Mouse (Mus musculus): ENCODE results near the gene 1300017J02Rik. TPM values are rescaled to one million over a fixed set of nuclear protein-coding genes. Genes with fewer than 3 reads are reported as not detected.

1300017J02Rik gene
- total and polyA plus RNA-seq, 2 experiments: 267 to 608 TPM

GRCm38 (mm10) chr9:103265778-103266177 lies 39.1 kb downstream of the 1300017J02Rik start:
- no peak overlapping the region for H3K4me3 ChIP-seq (ENCODE audit: insufficient read depth, low read depth, low read length)
- no peak overlapping the region for H3K9ac ChIP-seq (ENCODE audit: low read depth, low read length)
- TF ChIP-seq CTCF (IDR thresholded peaks at IDR 0.05; ENCODE audit: low read depth, low read length): peak; percentile 17; the same call in 1 of the 2 replicates
- no peak for TF ChIP-seq POLR2A (IDR thresholded peaks at IDR 0.05; ENCODE audit: extremely low read depth, insufficient read depth, low read length)
- no peaks in the 10 kb centered on the region for H3K79me2 ChIP-seq (ENCODE audit: control insufficient read depth, insufficient read depth, low read length)
- H3K4me1 ChIP-seq (ENCODE audit: control insufficient read depth, insufficient read depth, low read length): no peaks in the 10 kb centered on the region
- DNase-seq (ENCODE audit: extremely low read depth, low read depth, low spot score): peak; percentile 25
- H3K27ac ChIP-seq (replicated peaks; ENCODE audit: insufficient read depth, low read depth, low read length): no peak overlapping the region
- no peaks in the 10 kb centered on the region for H3K27me3 ChIP-seq (ENCODE audit: control insufficient read depth, insufficient read depth, low read length)
- 92% methylated on average over 4 of the region's 4 CpGs for WGBS
- H3K36me3 ChIP-seq (ENCODE audit: control insufficient read depth, insufficient read depth, low read length): peaks cover 72% of the 10 kb centered on the region

- DNase-seq (ENCODE audit: extremely low read depth, low read depth, low spot score): no peak
- WGBS: 75% methylated on average over 5 of the region's 5 CpGs
- H3K9ac ChIP-seq (ENCODE audit: low read depth, low read length): no peak overlapping the region
- peaks cover 48% of the 10 kb centered on the region for H3K36me3 ChIP-seq (ENCODE audit: control insufficient read depth, insufficient read depth, low read length)
- no peaks in the 10 kb centered on the region for H3K27me3 ChIP-seq (ENCODE audit: control insufficient read depth, insufficient read depth, low read length)
- no peak overlapping the region for H3K27ac ChIP-seq (replicated peaks; ENCODE audit: insufficient read depth, low read depth, low read length)
- no peak for TF ChIP-seq POLR2A (IDR thresholded peaks at IDR 0.05; ENCODE audit: extremely low read depth, insufficient read depth, low read length)
- TF ChIP-seq CTCF (IDR thresholded peaks at IDR 0.05; ENCODE audit: low read depth, low read length): no peak
- H3K4me1 ChIP-seq (ENCODE audit: control insufficient read depth, insufficient read depth, low read length): peaks cover 6% of the 10 kb centered on the region
- H3K79me2 ChIP-seq (ENCODE audit: control insufficient read depth, insufficient read depth, low read length): no peaks in the 10 kb centered on the region
- H3K4me3 ChIP-seq (ENCODE audit: insufficient read depth, low read depth, low read length): no peak overlapping the region
Measured at GRCm38 (mm10) chr9:103252906-103253305, 52.0 kb downstream of the 1300017J02Rik start.

- TF ChIP-seq CTCF (IDR thresholded peaks at IDR 0.05; ENCODE audit: low read depth, low read length): no peak
- no peak for TF ChIP-seq POLR2A (IDR thresholded peaks at IDR 0.05; ENCODE audit: extremely low read depth, insufficient read depth, low read length)
- H3K79me2 ChIP-seq (ENCODE audit: control insufficient read depth, insufficient read depth, low read length): no peaks in the 10 kb centered on the region
- 16% methylated on average over 4 of the region's 4 CpGs for WGBS
- no peaks in the 10 kb centered on the region for H3K27me3 ChIP-seq (ENCODE audit: control insufficient read depth, insufficient read depth, low read length)
- H3K36me3 ChIP-seq (ENCODE audit: control insufficient read depth, insufficient read depth, low read length): peaks cover 24% of the 10 kb centered on the region
- peaks cover 8% of the 10 kb centered on the region for H3K4me1 ChIP-seq (ENCODE audit: control insufficient read depth, insufficient read depth, low read length)
- H3K9ac ChIP-seq (ENCODE audit: low read depth, low read length): no peak overlapping the region
- no peak overlapping the region for H3K4me3 ChIP-seq (ENCODE audit: insufficient read depth, low read depth, low read length)
- H3K27ac ChIP-seq (replicated peaks; ENCODE audit: insufficient read depth, low read depth, low read length): peak overlapping the region; percentile 75
- DNase-seq (ENCODE audit: extremely low read depth, low read depth, low spot score): peak; percentile 95
Measured at GRCm38 (mm10) chr9:103248618-103249017, 56.3 kb downstream of the 1300017J02Rik start.

- Histone ChIP-seq H3K36me3 (ENCODE audit: control insufficient read depth, insufficient read depth, low read length) (peaks cover 15% of the 10 kb centered on the region), H3K4me1 (ENCODE audit: control insufficient read depth, insufficient read depth, low read length) (peaks cover 22% of the 10 kb centered on the region), H3K4me3 (ENCODE audit: insufficient read depth, low read depth, low read length) (no peak overlapping the region), H3K27ac (replicated peaks; ENCODE audit: insufficient read depth, low read depth, low read length) (no peak overlapping the region), H3K79me2 (ENCODE audit: control insufficient read depth, insufficient read depth, low read length) (no peaks in the 10 kb centered on the region), H3K9ac (ENCODE audit: low read depth, low read length) (no peak overlapping the region), H3K27me3 (ENCODE audit: control insufficient read depth, insufficient read depth, low read length) (no peaks in the 10 kb centered on the region)
- WGBS: 79% methylated on average over 8 of the region's 8 CpGs
- peak; percentile 8; the same call in 1 of the 2 replicates for TF ChIP-seq CTCF (IDR thresholded peaks at IDR 0.05; ENCODE audit: low read depth, low read length)
- TF ChIP-seq POLR2A (IDR thresholded peaks at IDR 0.05; ENCODE audit: extremely low read depth, insufficient read depth, low read length): no peak
- DNase-seq (ENCODE audit: extremely low read depth, low read depth, low spot score): peak; percentile 35
Measured at GRCm38 (mm10) chr9:103246526-103247168, 58.2 kb downstream of the 1300017J02Rik start.

GRCm38 (mm10) chr9:103243640-103244039 lies 61.2 kb downstream of the 1300017J02Rik start:
- Histone ChIP-seq H3K36me3 (ENCODE audit: control insufficient read depth, insufficient read depth, low read length) (no peaks in the 10 kb centered on the region), H3K4me1 (ENCODE audit: control insufficient read depth, insufficient read depth, low read length) (peaks cover 38% of the 10 kb centered on the region), H3K4me3 (ENCODE audit: insufficient read depth, low read depth, low read length) (no peak overlapping the region), H3K27me3 (ENCODE audit: control insufficient read depth, insufficient read depth, low read length) (no peaks in the 10 kb centered on the region), H3K27ac (replicated peaks; ENCODE audit: insufficient read depth, low read depth, low read length) (peak overlapping the region; percentile 98), H3K79me2 (ENCODE audit: control insufficient read depth, insufficient read depth, low read length) (no peaks in the 10 kb centered on the region; the same call in 1 of the 2 replicates), H3K9ac (ENCODE audit: low read depth, low read length) (peak overlapping the region; percentile 64)
- TF ChIP-seq CTCF (IDR thresholded peaks at IDR 0.05; ENCODE audit: low read depth, low read length): no peak
- peak; percentile 99 for DNase-seq (ENCODE audit: extremely low read depth, low read depth, low spot score)
- WGBS: 19% methylated on average over 4 of the region's 4 CpGs

- no peaks in the 10 kb centered on the region for H3K27me3 ChIP-seq (ENCODE audit: control insufficient read depth, insufficient read depth, low read length)
- H3K36me3 ChIP-seq (ENCODE audit: control insufficient read depth, insufficient read depth, low read length): no peaks in the 10 kb centered on the region
- TF ChIP-seq POLR2A (IDR thresholded peaks at IDR 0.05; ENCODE audit: extremely low read depth, insufficient read depth, low read length) (no peak), CTCF (IDR thresholded peaks at IDR 0.05; ENCODE audit: low read depth, low read length) (no peak)
- peak; percentile 96 for DNase-seq (ENCODE audit: extremely low read depth, low read depth, low spot score)
- no peak overlapping the region for H3K9ac ChIP-seq (ENCODE audit: low read depth, low read length)
- no peaks in the 10 kb centered on the region; the same call in 1 of the 2 replicates for H3K79me2 ChIP-seq (ENCODE audit: control insufficient read depth, insufficient read depth, low read length)
- no peak overlapping the region for H3K4me3 ChIP-seq (ENCODE audit: insufficient read depth, low read depth, low read length)
- WGBS: 12% methylated on average over 2 of the region's 2 CpGs
- H3K27ac ChIP-seq (replicated peaks; ENCODE audit: insufficient read depth, low read depth, low read length): peak overlapping the region; percentile 92
- H3K4me1 ChIP-seq (ENCODE audit: control insufficient read depth, insufficient read depth, low read length): peaks cover 36% of the 10 kb centered on the region
Measured at GRCm38 (mm10) chr9:103241206-103241605, 63.7 kb downstream of the 1300017J02Rik start.
